ENCODE assay signal across 9 mouse cellular contexts in genomic region chr10:67287877-67288276, GRCm38 (mm10). TPM values are rescaled to one million over a fixed set of nuclear protein-coding genes. Genes with fewer than 3 reads are reported as not detected.
DNase-seq lines count a peak whose midpoint lies in the region; ATAC-seq and TF ChIP-seq lines count a peak whose summit lies in the region.
"Had no signal": no experiment of that assay in that cellular context is flagged by ENCODE, and none has a peak within 500 bp of the region (broad histone marks: within the 10 kb centered on the region; RNA-seq: fewer than 3 reads in every experiment).

No protein-coding gene starts in this region.

- no peak for TF ChIP-seq CTCF in midbrain, postnatal 0 days (IDR thresholded peaks at IDR 0.05)

- no peak overlapping the region for H3K4me2 ChIP-seq in midbrain, postnatal 0 days (ENCODE audit: low read depth, low read length, poor library complexity, severe bottlenecking)
- no peak overlapping the region for H3K4me2 ChIP-seq in heart, embryonic 15.5 days
- H3K4me2 ChIP-seq: liver, embryonic 13.5 days had no signal

- no peaks in the 10 kb centered on the region for H3K9me3 ChIP-seq in midbrain, postnatal 0 days (ENCODE audit: low read length)
- no peaks in the 10 kb centered on the region for H3K9me3 ChIP-seq in midbrain, embryonic 10.5 days (replicated peaks)
- H3K9me3 ChIP-seq in heart, embryonic 15.5 days (replicated peaks): no peaks in the 10 kb centered on the region
- H3K9me3 ChIP-seq: liver, embryonic 13.5 days had no signal

- H3K9ac ChIP-seq in midbrain, postnatal 0 days (replicated peaks; ENCODE audit: low read length, poor library complexity, severe bottlenecking): no peak overlapping the region
- no peak overlapping the region for H3K9ac ChIP-seq in heart, embryonic 15.5 days
- H3K9ac ChIP-seq: liver, embryonic 13.5 days had no signal

- 72% methylated on average over 3 of the region's 3 CpGs for WGBS in midbrain, postnatal 0 days
- WGBS in midbrain, embryonic 10.5 days: 89% methylated on average over 3 of the region's 3 CpGs
- 34% methylated on average over 3 of the region's 3 CpGs for WGBS in heart, embryonic 15.5 days

- no peaks in the 10 kb centered on the region for H3K27me3 ChIP-seq in midbrain, postnatal 0 days (ENCODE audit: insufficient read depth, low read length)
- H3K27me3 ChIP-seq in midbrain, embryonic 10.5 days (ENCODE audit: low read depth, poor library complexity, severe bottlenecking): no peaks in the 10 kb centered on the region
- no peaks in the 10 kb centered on the region for H3K27me3 ChIP-seq in heart, embryonic 15.5 days
- H3K27me3 ChIP-seq: liver, embryonic 13.5 days had no signal

- no peak overlapping the region for H3K4me3 ChIP-seq in midbrain, postnatal 0 days (ENCODE audit: low read depth, low read length)
- no peak overlapping the region for H3K4me3 ChIP-seq in midbrain, embryonic 10.5 days
- no peak overlapping the region for H3K4me3 ChIP-seq in heart, embryonic 15.5 days
- H3K4me3 ChIP-seq: liver, embryonic 13.5 days had no signal

- ATAC-seq in midbrain, postnatal 0 days (ENCODE audit: low FRiP score): no peak
- peak; percentile 77 for ATAC-seq in heart, embryonic 15.5 days (replicated peaks; ENCODE audit: insufficient number of reproducible peaks, insufficient read depth, low FRiP score, low read depth)

- peak; percentile 70 for DNase-seq in midbrain, postnatal 0 days (ENCODE audit: low spot score)
- no peak for DNase-seq in midbrain, embryonic 10.5 days (ENCODE audit: low spot score)
- DNase-seq in cerebellum, postnatal 14 days: peak; percentile 42 to 63
- DNase-seq in layer of hippocampus, postnatal 36 days: peak; percentile 64 to 72
- peak; percentile 88 to 91 for DNase-seq in right cerebral cortex, postnatal 10 days (ENCODE audit: low spot score in 2 of 2)
- no peak for DNase-seq in retina, postnatal 1 day
- DNase-seq in spleen, adult 12 weeks (ENCODE audit: low spot score): no peak
- DNase-seq: liver, embryonic 13.5 days had no signal

- H3K36me3 ChIP-seq in midbrain, postnatal 0 days (ENCODE audit: insufficient read depth, low read length): no peaks in the 10 kb centered on the region
- H3K36me3 ChIP-seq in midbrain, embryonic 10.5 days: no peaks in the 10 kb centered on the region
- no peaks in the 10 kb centered on the region for H3K36me3 ChIP-seq in heart, embryonic 15.5 days
- H3K36me3 ChIP-seq: liver, embryonic 13.5 days had no signal

- no peak overlapping the region for H3K27ac ChIP-seq in midbrain, postnatal 0 days (ENCODE audit: low read depth, low read length)
- no peak overlapping the region for H3K27ac ChIP-seq in midbrain, embryonic 10.5 days (replicated peaks)
- H3K27ac ChIP-seq in heart, embryonic 15.5 days: peak overlapping the region; percentile 84
- H3K27ac ChIP-seq: liver, embryonic 13.5 days had no signal

- H3K4me1 ChIP-seq in midbrain, postnatal 0 days (ENCODE audit: insufficient read depth, low read length): peaks cover 3% of the 10 kb centered on the region; the same call in 1 of the 2 replicates
- peaks cover 18% of the 10 kb centered on the region for H3K4me1 ChIP-seq in midbrain, embryonic 10.5 days
- H3K4me1 ChIP-seq in heart, embryonic 15.5 days (replicated peaks): peaks cover 43% of the 10 kb centered on the region

RNA-seq across cellular contexts. Expression of gene Nrbf2, which starts 2.8 kb away (rescaled TPM):
- 15.5 and 17.3 TPM in 2 replicates for total RNA-seq in midbrain, postnatal 0 days (2014; rRNA removed)
- 34.4 and 36.1 TPM in 2 replicates for polyA plus RNA-seq in midbrain, postnatal 0 days (2015; fragmentation: Nextera tagmentation; extraction: Ambion mirVana)
- 38.7 and 40.5 TPM in 2 replicates for polyA plus RNA-seq in midbrain, embryonic 10.5 days (2016; fragmentation: Nextera tagmentation; extraction: Ambion mirVana)
- polyA plus RNA-seq in heart, embryonic 15.5 days (2015; fragmentation: Nextera tagmentation; extraction: Ambion mirVana): 28.7 and 29.3 TPM in 2 replicates
- 10 to 100 TPM; 21.8 to 22.5 TPM for total RNA-seq in layer of hippocampus, postnatal 36 days (2021)

Comparison
In these comparisons a context has a peak if more than half of its experiments do, and no peak if none do; other contexts are left out.
1. DNase-seq: peak in midbrain, postnatal 0 days (single experiment), cerebellum, postnatal 14 days (2 of 2), layer of hippocampus, postnatal 36 days (2 of 2) and right cerebral cortex, postnatal 10 days (2 of 2); none in midbrain, embryonic 10.5 days (single experiment), retina, postnatal 1 day (single experiment) and spleen, adult 12 weeks (single experiment).